Mouse (Mus musculus) forebrain, embryonic 16.5 days (tissue): ENCODE measurements at regions not wholly inside any gene's neighbourhood (a gene's known extent, or its start where the extent isn't known, plus 50 kb on each side); places are given as distances from the start of the nearest gene placed in this dataset.

Source experiments
- ATAC-seq: fragments of 200-750 bp; cut with Nextera tagmentation; 2 replicates; pipeline ENCODE4 v1.8.0; 2017; ENCODE audit warnings: mild to moderate bottlenecking, moderate library complexity
- H3K27ac ChIP-seq: fragments of 300-500 bp; sonication (generic); 2 replicates; pipeline ENCODE4 v1.5.1; 2014; ENCODE audit warnings: low read length, control low read depth
- H3K27me3 ChIP-seq: fragments of 300-500 bp; sonication (generic); replicated peaks from 2 replicates; pipeline ENCODE4 v1.6.1; 2014; ENCODE audit warnings: low read length; ENCODE audit not compliant: control insufficient read depth, insufficient read depth
- H3K36me3 ChIP-seq: fragments of 300-500 bp; sonication (generic); 2 replicates; pipeline ENCODE4 v1.6.1; 2014; ENCODE audit not compliant: control insufficient read depth, insufficient read depth
- H3K4me1 ChIP-seq: fragments of 300-500 bp; sonication (generic); replicated peaks from 2 replicates; pipeline ENCODE4 v1.6.1; 2014; ENCODE audit warnings: low read length; ENCODE audit not compliant: control insufficient read depth, insufficient read depth
- H3K4me2 ChIP-seq: fragments of 300-500 bp; sonication (generic); 2 replicates; pipeline ENCODE4 v1.6.1; 2014; ENCODE audit warnings: mild to moderate bottlenecking, low read length, control low read depth
- H3K4me3 ChIP-seq: fragments of 300-500 bp; sonication (generic); replicated peaks from 2 replicates; pipeline ENCODE4 v1.5.1; 2014; ENCODE audit warnings: mild to moderate bottlenecking, low read length, control low read depth
- H3K9ac ChIP-seq: fragments of 300-500 bp; sonication (generic); replicated peaks from 2 replicates; pipeline ENCODE4 v1.6.1; 2014; ENCODE audit warnings: low read depth, low read length, control low read depth
- H3K9me3 ChIP-seq: fragments of 300-500 bp; sonication (generic); 2 replicates; pipeline ENCODE4 v1.6.1; 2016; ENCODE audit warnings: low read length; ENCODE audit not compliant: control insufficient read depth
- WGBS: fragments of 180-500 bp; shearing (Covaris S2); extraction: QIAGEN DNeasy Blood & Tissue Kit; methylation state at CpG from one replicate; pipeline ENCODE4 v1.1.7; 2014; 5-methylcytosine and 5-hydroxymethylcytosine counted together

DNA sequence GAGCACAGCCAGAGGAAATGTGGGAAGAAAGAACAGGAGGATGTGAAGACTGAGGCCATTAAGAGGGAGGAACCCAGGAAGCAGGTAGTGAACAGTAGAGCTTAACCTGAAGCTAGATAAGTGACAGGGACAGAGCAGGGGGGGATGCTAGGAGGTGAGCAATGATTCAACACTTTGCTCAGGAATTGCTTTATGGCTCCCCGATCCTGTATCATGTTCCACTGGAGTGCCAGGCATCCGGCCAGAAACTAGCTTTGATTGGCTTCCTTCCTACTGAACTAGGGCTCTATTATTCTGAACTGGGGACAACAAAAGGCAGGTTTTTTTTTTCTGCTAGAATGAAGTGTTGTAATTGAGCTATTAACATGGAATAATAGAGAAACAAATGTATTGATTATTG lies 493.1 kb upstream of the Fat3 start:
- H3K27me3 ChIP-seq: no peaks in the 10 kb centered on the region
- no peaks in the 10 kb centered on the region for H3K9me3 ChIP-seq
- no peak overlapping the region for H3K4me2 ChIP-seq
- H3K27ac ChIP-seq: no peak overlapping the region
- no peak overlapping the region for H3K4me3 ChIP-seq
- no peaks in the 10 kb centered on the region for H3K36me3 ChIP-seq
- 47% methylated on average over 2 of the region's 2 CpGs for WGBS
- H3K4me1 ChIP-seq: no peaks in the 10 kb centered on the region
- H3K9ac ChIP-seq: no peak overlapping the region
- no peak for ATAC-seq

DNA sequence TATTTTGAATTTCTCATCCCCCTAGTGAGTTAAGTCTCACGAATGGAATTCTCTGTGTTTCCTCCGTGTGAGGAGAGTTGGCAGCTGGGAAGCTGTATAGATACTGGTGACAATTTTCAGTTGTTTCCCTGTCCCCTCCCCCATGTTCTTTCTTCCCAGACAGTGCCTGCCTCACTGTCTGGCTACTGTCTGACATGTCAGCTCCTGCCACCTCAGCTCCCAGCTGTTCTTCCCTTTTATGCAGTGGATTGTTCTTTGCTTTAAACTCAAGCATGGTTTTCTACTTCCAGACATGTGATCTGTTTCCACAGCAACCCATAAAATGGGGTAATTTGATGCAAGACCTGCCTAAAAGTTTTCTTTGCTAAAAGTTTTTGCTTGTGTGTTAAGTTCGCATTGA lies 487.0 kb upstream of the Fat3 start:
- 43% methylated on average over 3 of the region's 3 CpGs for WGBS
- Histone ChIP-seq H3K27ac (no peak overlapping the region), H3K36me3 (no peaks in the 10 kb centered on the region), H3K27me3 (no peaks in the 10 kb centered on the region), H3K9me3 (no peaks in the 10 kb centered on the region), H3K4me1 (0 out of 2 replicates have a peak, but pooled peaks cover 3% of the 10 kb centered on the region), H3K4me3 (no peak overlapping the region), H3K9ac (no peak overlapping the region), H3K4me2 (no peak overlapping the region)
- ATAC-seq: peak; percentile 62; the same call in 1 of the 2 replicates

DNA sequence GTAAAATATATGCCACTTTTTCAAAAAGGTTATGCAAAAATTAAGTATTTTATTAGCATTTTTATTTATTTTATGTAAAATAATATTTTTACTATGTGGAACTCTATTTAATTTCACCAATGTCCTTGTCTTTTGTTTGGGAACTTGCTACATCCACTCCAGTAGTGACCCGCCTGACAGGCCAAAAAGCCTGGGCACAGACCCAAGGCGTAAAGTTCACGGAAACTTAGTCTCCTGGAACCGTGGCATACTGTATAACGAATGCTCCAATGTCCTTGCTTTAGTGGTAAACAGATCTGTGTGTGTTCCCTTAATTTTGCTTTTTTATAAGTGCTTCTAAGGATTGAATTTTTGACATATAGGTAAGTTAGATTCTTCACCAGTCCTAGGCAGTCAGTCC lies 476.2 kb upstream of the Fat3 start:
- 84% methylated on average over 5 of the region's 5 CpGs for WGBS
- H3K4me1 ChIP-seq: no peaks in the 10 kb centered on the region
- no peaks in the 10 kb centered on the region for H3K9me3 ChIP-seq
- H3K27ac ChIP-seq: no peak overlapping the region
- H3K4me3 ChIP-seq: no peak overlapping the region
- no peaks in the 10 kb centered on the region for H3K36me3 ChIP-seq
- no peak for ATAC-seq
- no peaks in the 10 kb centered on the region for H3K27me3 ChIP-seq
- H3K4me2 ChIP-seq: no peak overlapping the region
- no peak overlapping the region for H3K9ac ChIP-seq

- 19% methylated on average over 4 of the region's 4 CpGs for WGBS
- H3K36me3 ChIP-seq: no peaks in the 10 kb centered on the region
- H3K27me3 ChIP-seq: no peaks in the 10 kb centered on the region
- H3K4me3 ChIP-seq: no peak overlapping the region
- H3K9ac ChIP-seq: no peak overlapping the region
- H3K27ac ChIP-seq: no peak overlapping the region
- no peak overlapping the region for H3K4me2 ChIP-seq
- no peaks in the 10 kb centered on the region for H3K4me1 ChIP-seq
- no peaks in the 10 kb centered on the region for H3K9me3 ChIP-seq
- no peak for ATAC-seq
Measured at GRCm38 (mm10) chr9:16970373-16970772, 469.3 kb upstream of the Fat3 start.

DNA sequence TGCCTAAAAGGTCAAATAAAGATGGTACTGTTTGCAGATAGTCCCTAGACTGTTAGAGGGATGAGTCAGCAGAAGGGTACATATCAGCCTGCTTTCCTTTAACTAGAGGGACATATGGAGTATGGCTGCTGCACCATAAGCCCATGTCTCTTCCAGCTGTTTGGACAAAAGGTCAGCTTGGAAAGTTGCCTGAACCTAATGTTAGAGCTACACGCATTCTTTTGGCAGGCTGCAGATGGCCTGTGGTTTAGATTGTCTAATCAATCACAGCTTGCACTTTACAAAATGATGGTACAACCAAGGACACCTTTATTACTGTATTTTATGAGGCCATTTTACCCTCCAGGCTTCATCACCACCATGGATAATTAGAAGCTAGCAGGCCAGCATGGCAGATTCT lies 432.5 kb upstream of the Fat3 start:
- 58% methylated on average over 1 of the region's 1 CpGs for WGBS
- Histone ChIP-seq H3K4me3 (no peak overlapping the region), H3K9ac (no peak overlapping the region), H3K9me3 (no peaks in the 10 kb centered on the region), H3K36me3 (no peaks in the 10 kb centered on the region), H3K4me2 (no peak overlapping the region), H3K27ac (no peak overlapping the region), H3K27me3 (no peaks in the 10 kb centered on the region), H3K4me1 (no peaks in the 10 kb centered on the region)
- ATAC-seq: no peak

DNA sequence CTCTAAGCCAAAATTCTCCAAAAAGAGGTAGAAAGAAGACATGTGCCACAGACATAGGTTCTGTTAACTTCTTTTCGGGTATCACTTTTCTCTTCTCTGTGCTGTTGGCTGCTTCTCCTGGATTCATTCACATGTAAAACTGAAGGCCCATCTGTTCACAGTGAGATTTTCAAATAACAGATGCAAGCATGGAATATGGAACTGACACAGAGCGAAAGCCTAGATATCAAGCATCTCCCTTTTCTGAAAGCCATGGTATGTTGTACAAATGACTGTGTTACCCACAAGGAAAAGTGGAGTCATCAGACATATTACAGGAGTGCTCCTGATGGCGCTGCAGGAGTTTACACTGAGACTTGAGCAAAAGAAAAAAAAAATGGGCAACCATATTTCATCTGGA lies 430.5 kb upstream of the Fat3 start:
- Histone ChIP-seq H3K4me3 (no peak overlapping the region), H3K27me3 (no peaks in the 10 kb centered on the region), H3K9me3 (no peaks in the 10 kb centered on the region), H3K36me3 (no peaks in the 10 kb centered on the region), H3K9ac (no peak overlapping the region), H3K4me1 (no peaks in the 10 kb centered on the region), H3K27ac (no peak overlapping the region), H3K4me2 (no peak overlapping the region)
- peak; percentile 96 for ATAC-seq
- 63% methylated on average over 3 of the region's 3 CpGs for WGBS

DNA sequence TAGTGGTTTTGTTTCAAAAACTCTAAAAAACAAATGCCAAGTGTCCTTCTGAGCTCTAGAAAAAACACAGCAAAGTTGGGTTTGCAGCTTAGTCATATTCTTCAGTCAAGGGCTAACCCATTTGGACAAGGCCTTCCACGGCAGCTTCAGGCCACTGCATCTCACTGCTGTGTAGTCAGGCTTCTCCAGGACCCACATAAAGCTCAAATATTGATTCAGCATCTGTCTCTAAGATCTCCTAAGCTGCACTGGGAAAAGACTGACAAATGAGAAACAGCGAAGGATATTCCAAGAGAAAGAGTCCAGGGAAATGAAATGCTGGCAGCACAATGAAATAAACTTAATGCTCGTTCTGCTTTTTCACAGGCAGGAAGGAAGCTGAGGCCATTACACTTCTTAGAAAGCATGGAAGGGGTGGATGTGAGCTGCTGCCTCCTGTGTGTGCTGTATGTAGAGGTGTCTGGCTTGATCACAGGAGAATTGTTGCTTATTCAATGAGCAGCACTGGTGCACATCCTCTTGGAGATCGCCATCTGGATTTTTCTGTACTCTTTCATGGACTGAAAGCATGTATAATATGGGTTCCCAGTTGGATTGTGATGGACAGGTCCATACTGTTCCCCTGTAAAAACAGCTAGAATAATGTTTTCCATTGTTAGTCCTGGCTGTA lies 425.4 kb upstream of the Fat3 start:
- Histone ChIP-seq H3K4me3 (no peak overlapping the region), H3K9ac (no peak overlapping the region), H3K9me3 (no peaks in the 10 kb centered on the region), H3K27me3 (no peaks in the 10 kb centered on the region), H3K4me2 (no peak overlapping the region), H3K4me1 (no peaks in the 10 kb centered on the region), H3K36me3 (no peaks in the 10 kb centered on the region), H3K27ac (no peak overlapping the region)
- ATAC-seq: no peak
- 88% methylated on average over 4 of the region's 4 CpGs for WGBS

GRCm38 (mm10) chr9:16925279-16925678 lies 424.2 kb upstream of the Fat3 start:
- Histone ChIP-seq H3K36me3 (no peaks in the 10 kb centered on the region), H3K27me3 (no peaks in the 10 kb centered on the region), H3K4me3 (no peak overlapping the region), H3K4me1 (no peaks in the 10 kb centered on the region), H3K9ac (no peak overlapping the region), H3K9me3 (no peaks in the 10 kb centered on the region), H3K27ac (no peak overlapping the region), H3K4me2 (no peak overlapping the region)
- WGBS: 92% methylated on average over 2 of the region's 2 CpGs
- ATAC-seq: no peak

DNA sequence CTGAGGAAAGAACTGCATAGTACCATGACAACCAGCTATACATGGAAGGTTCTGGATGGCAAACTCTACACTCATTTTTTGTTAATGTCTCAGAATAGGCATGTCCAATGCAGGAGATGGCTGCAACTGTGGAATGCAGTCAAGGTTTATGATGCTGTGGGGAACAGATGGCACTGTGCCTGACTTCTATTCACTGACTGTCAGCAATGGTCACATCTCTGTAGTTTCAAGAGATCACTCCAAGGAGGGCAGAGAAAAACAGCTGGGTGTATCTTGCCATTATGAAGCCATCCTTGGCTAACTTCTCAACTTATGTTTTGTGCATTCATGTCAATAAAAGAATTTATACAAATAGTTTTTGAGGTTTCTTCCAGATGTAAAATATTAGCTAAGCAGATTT lies 405.1 kb upstream of the Fat3 start:
- no peak overlapping the region for H3K4me2 ChIP-seq
- no peaks in the 10 kb centered on the region for H3K36me3 ChIP-seq
- H3K9ac ChIP-seq: no peak overlapping the region
- H3K4me1 ChIP-seq: no peaks in the 10 kb centered on the region
- no peak overlapping the region for H3K27ac ChIP-seq
- no peaks in the 10 kb centered on the region for H3K27me3 ChIP-seq
- no peak overlapping the region for H3K4me3 ChIP-seq
- ATAC-seq: no peak
- no peaks in the 10 kb centered on the region for H3K9me3 ChIP-seq

DNA sequence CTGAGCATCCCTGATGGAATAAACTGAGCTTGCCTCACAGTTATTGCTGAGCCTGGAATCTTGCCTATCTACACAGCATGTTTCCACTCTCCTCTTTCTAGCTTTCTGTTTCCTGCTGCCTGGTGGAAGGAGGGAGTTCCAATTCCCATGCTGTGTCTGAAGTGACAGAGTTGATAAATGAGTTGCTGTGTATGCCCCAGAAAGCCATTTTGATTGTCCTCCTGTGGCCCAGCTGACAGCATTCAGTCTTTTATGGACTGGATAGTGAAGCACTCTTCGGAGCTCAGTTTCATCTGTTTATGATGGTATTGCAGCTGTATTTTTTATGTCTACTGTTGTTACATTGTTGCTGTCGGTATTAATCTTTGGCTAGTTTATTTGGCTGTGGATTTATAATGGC lies 398.0 kb upstream of the Fat3 start:
- Histone ChIP-seq H3K4me2 (no peak overlapping the region), H3K9ac (no peak overlapping the region), H3K27ac (no peak overlapping the region), H3K36me3 (no peaks in the 10 kb centered on the region), H3K4me3 (no peak overlapping the region), H3K9me3 (no peaks in the 10 kb centered on the region), H3K4me1 (no peaks in the 10 kb centered on the region), H3K27me3 (no peaks in the 10 kb centered on the region)
- WGBS: 87% methylated on average over 2 of the region's 2 CpGs
- no peak for ATAC-seq
